Mouse (Mus musculus): ENCODE data around the gene Slc31a2.

GRCm38 (mm10) chr4:62306301-62306700, 43.9 kb downstream of the Slc31a2 start:
- TF ChIP-seq POLR2A (IDR thresholded peaks at IDR 0.05; ENCODE audit: low read depth, low read length) = no peak
- no peak for TF ChIP-seq CTCF (IDR thresholded peaks at IDR 0.05; ENCODE audit: extremely low read depth, insufficient read length, insufficient replicate concordance, low read depth, low read length)
